Mouse (Mus musculus) ES-E14 (cell line): Measurements from ENCODE around the gene Pqlc3. TPM values are rescaled to one million over a fixed set of nuclear protein-coding genes. Genes with fewer than 3 reads are reported as not detected.

Experiments used
- DNase-seq: peaks from one replicate; pipeline ENCODE4 v3.0.0-alpha.2; 2013; ENCODE audit warnings: low read depth, low spot score
- H3K27ac ChIP-seq: 2 replicates; pipeline ENCODE4 v1.5.1; 2012; ENCODE audit warnings: low read depth, mild to moderate bottlenecking, low read length, moderate library complexity, mixed read lengths; ENCODE audit not compliant: poor library complexity, insufficient read depth, severe bottlenecking
- H3K36me3 ChIP-seq: 2 replicates; pipeline ENCODE4 v1.6.1; 2012; ENCODE audit warnings: mild to moderate bottlenecking, low read length, moderate library complexity, mixed read lengths; ENCODE audit not compliant: control insufficient read depth, poor library complexity, insufficient read depth, severe bottlenecking
- H3K4me1 ChIP-seq, 2 experiments: fragments of 150-350 bp in 1 of 2; sonication (generic) in 1 of 2; 2 replicates each; pipeline ENCODE4 v1.6.1; 2012; ENCODE audit warnings: low read length in 2 of 2, mild to moderate bottlenecking in 1 of 2, mixed read lengths in 1 of 2; ENCODE audit not compliant: control insufficient read depth in 2 of 2, insufficient read depth in 2 of 2, poor library complexity in 1 of 2
- H3K4me3 ChIP-seq, 2 experiments: fragments of 150-350 bp in 1 of 2; sonication (generic) in 1 of 2; 2 replicates each; pipeline ENCODE4 v1.5.1; 2012; ENCODE audit warnings: low read length in 2 of 2, low read depth in 1 of 2, mild to moderate bottlenecking in 1 of 2, mixed read lengths in 1 of 2; ENCODE audit not compliant: insufficient read depth in 1 of 2, poor library complexity in 1 of 2, severe bottlenecking in 1 of 2
- H3K9ac ChIP-seq: 2 replicates; pipeline ENCODE4 v1.6.1; 2012; ENCODE audit warnings: low read depth, mild to moderate bottlenecking, low read length, mixed read lengths; ENCODE audit not compliant: poor library complexity, insufficient read depth, severe bottlenecking
- H3K9me3 ChIP-seq: fragments of 150-350 bp; sonication (generic); 2 replicates; pipeline ENCODE4 v1.6.1; 2012; ENCODE audit warnings: low read depth, mild to moderate bottlenecking, low read length; ENCODE audit not compliant: control insufficient read depth, insufficient read depth
- CHD2 ChIP-seq: IDR thresholded peaks from 2 replicates; pipeline ENCODE4 v1.6.1; 2014; ENCODE audit warnings: mild to moderate bottlenecking, low read depth, low read length, inconsistent platforms
- HCFC1 ChIP-seq: IDR thresholded peaks from 2 replicates; pipeline ENCODE4 v1.6.1; 2012; ENCODE audit warnings: low read length, inconsistent platforms, borderline replicate concordance; ENCODE audit not compliant: insufficient read depth
- MAFK ChIP-seq: IDR thresholded peaks from 2 replicates; pipeline ENCODE4 v1.6.1; 2014; ENCODE audit warnings: mild to moderate bottlenecking, low read depth, low read length, inconsistent platforms; ENCODE audit not compliant: insufficient read depth
- ZC3H11A ChIP-seq: IDR thresholded peaks from 2 replicates; pipeline ENCODE4 v1.6.1; 2012; ENCODE audit warnings: low read depth, mild to moderate bottlenecking, inconsistent platforms, low read length, borderline replicate concordance
- ZNF384 ChIP-seq: IDR thresholded peaks from 2 replicates; pipeline ENCODE4 v1.6.1; 2012; ENCODE audit warnings: low read depth, low read length, inconsistent platforms
- in situ Hi-C, 2 experiments: fragments of 600-800 bp; cut with MboI; formaldehyde crosslinking; loops; one replicate each; pipeline ENCODE4 v1.15.1; 2025; ENCODE audit warnings: low sequenced_read_pairs in 2 of 2, inconsistent platforms in 1 of 2; ENCODE audit not compliant: unreplicated experiment in 2 of 2
- total RNA-seq: library from RNA; depleted of rRNA; stranded (reverse); fragments of 300-350 nt; gene quantifications from 2 replicates; pipeline ENCODE4 v1.2.3, GENCODE M21; 2012; rRNA removed

The Pqlc3 gene
- total RNA-seq, 1 experiment, result 15.7 TPM

GRCm38 (mm10) chr12:16941976-16942375 lies 58.2 kb downstream of the Pqlc3 start:
- in situ Hi-C loops, result no loop called here
- Histone ChIP-seq H3K4me3 (no peak overlapping the region), H3K9ac (no peak overlapping the region), H3K9me3 (no peaks in the 10 kb centered on the region), H3K27ac (no peak overlapping the region), H3K36me3 (peaks cover 4% of the 10 kb centered on the region; the same call in 1 of the 2 replicates), H3K4me1 (no peaks in the 10 kb centered on the region)
- DNase-seq, result no peak
- TF ChIP-seq HCFC1, result no peak
- TF ChIP-seq ZC3H11A, result no peak
- no peak for TF ChIP-seq MAFK
- TF ChIP-seq ZNF384, result no peak
- no peak for TF ChIP-seq CHD2

Other genes starting within 250 kb of the Pqlc3 start
- gene Greb1, start 199.5 kb downstream of the Pqlc3 start, total RNA-seq, result 3.2 TPM in 2 replicates
- gene E2f6, start 189.4 kb downstream of the Pqlc3 start, total RNA-seq, result 10.5 and 12.0 TPM in 2 replicates
- gene Rock2, start 105.5 kb downstream of the Pqlc3 start, total RNA-seq, result 37.3 and 44.5 TPM in 2 replicates
- 0.40 and 1.1 TPM in 2 replicates for gene 2410004P03Rik, start 11.3 kb upstream of the Pqlc3 start, total RNA-seq
- 1.0 and 1.2 TPM in 2 replicates for gene Kcnf1, start 176.5 kb upstream of the Pqlc3 start, total RNA-seq